Mouse (Mus musculus): ENCODE measurements around the gene Stard13. TPM values are rescaled to one million over a fixed set of nuclear protein-coding genes. Genes with fewer than 3 reads are reported as not detected.

Stard13 gene
- total and polyA plus RNA-seq, 3 experiments = not detected

- Histone ChIP-seq H3K9me3 (replicated peaks; ENCODE audit: insufficient read depth, low read length) (no peaks in the 10 kb centered on the region), H3K36me3 (ENCODE audit: control insufficient read depth in 1 of 2, insufficient read depth in 2 of 2, low read length in 2 of 2) (no peaks in the 10 kb centered on the region), H3K27ac (ENCODE audit: control insufficient read depth, low read depth, low read length) (no peak overlapping the region), H3K4me1 (ENCODE audit: control insufficient read depth in 1 of 2, insufficient read depth in 2 of 2, low read length in 2 of 2) (no peaks in the 10 kb centered on the region), H3K9ac (ENCODE audit: control insufficient read depth, low read depth, low read length, poor library complexity, severe bottlenecking) (no peak overlapping the region), H3K4me3 (ENCODE audit: control insufficient read depth in 1 of 2, insufficient read depth in 1 of 2, low read depth in 2 of 2, low read length in 2 of 2) (no peak overlapping the region), H3K27me3 (ENCODE audit: control insufficient read depth in 1 of 2, insufficient read depth in 2 of 2, low read length in 2 of 2) (no peaks in the 10 kb centered on the region), H3K79me2 (ENCODE audit: control insufficient read depth, insufficient read depth, low read length, poor library complexity) (no peaks in the 10 kb centered on the region)
- DNase-seq (ENCODE audit: low read depth, low spot score) = no peak
- TF ChIP-seq CHD1 (IDR thresholded peaks at IDR 0.05; ENCODE audit: low read depth, low read length) = no peak
- TF ChIP-seq MXI1 (IDR thresholded peaks at IDR 0.05; ENCODE audit: low read depth, low read length) = no peak
- TF ChIP-seq NELFE (IDR thresholded peaks at IDR 0.05; ENCODE audit: low read depth, low read length) = no peak
- no peak for TF ChIP-seq ZC3H11A (IDR thresholded peaks at IDR 0.05; ENCODE audit: low read depth, low read length)
Observed at GRCm38 (mm10) chr5:151096012-151096411, 137.6 kb downstream of the Stard13 start.

DNA sequence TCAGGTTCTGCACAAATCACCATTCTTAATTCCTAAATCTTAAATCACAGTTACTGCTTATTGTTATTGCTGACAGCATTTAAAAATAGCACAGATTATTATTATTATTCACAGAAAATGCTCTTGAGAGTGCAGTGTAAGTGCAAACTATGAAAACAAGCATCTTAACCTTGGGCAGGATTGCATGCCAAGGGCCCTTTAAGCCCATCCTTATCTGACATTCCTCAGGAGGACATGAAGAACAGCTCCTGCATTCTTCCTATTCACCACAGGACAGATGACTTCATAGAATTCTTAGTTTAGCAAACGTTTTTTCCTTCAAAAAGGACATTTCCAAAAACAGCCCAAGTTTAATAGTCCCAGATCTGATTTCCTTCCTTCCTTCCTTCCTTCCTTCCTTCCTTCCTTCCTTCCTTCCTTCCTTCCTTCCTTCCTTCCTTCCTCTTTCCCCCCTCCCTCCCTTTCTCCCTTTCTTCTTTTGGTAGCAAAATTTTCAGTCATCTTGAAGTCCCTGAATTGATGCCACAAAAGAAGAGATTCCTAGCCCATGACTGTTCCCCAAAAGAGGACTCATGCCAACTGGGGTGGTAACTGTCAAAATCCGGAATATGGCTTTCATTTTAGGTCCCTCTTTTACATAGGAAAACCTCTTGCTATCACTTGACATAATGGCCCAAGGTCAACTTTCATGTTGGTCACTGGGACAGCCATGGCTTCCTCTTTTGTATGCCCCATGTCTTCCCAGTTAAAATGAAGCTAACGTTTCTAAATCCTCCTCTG, 140.6 kb downstream of the Stard13 start:
- Histone ChIP-seq H3K27ac (ENCODE audit: control insufficient read depth, low read depth, low read length) (no peak overlapping the region), H3K4me3 (ENCODE audit: control insufficient read depth in 1 of 2, insufficient read depth in 1 of 2, low read depth in 2 of 2, low read length in 2 of 2) (no peak overlapping the region), H3K36me3 (ENCODE audit: control insufficient read depth in 1 of 2, insufficient read depth in 2 of 2, low read length in 2 of 2) (no peaks in the 10 kb centered on the region), H3K27me3 (ENCODE audit: control insufficient read depth in 1 of 2, insufficient read depth in 2 of 2, low read length in 2 of 2) (no peaks in the 10 kb centered on the region), H3K79me2 (ENCODE audit: control insufficient read depth, insufficient read depth, low read length, poor library complexity) (no peaks in the 10 kb centered on the region), H3K9ac (ENCODE audit: control insufficient read depth, low read depth, low read length, poor library complexity, severe bottlenecking) (no peak overlapping the region), H3K4me1 (ENCODE audit: control insufficient read depth in 1 of 2, insufficient read depth in 2 of 2, low read length in 2 of 2) (no peaks in the 10 kb centered on the region), H3K9me3 (replicated peaks; ENCODE audit: insufficient read depth, low read length) (no peaks in the 10 kb centered on the region)
- no peak for DNase-seq (ENCODE audit: low read depth, low spot score)
- TF ChIP-seq ZKSCAN1 (IDR thresholded peaks at IDR 0.05; ENCODE audit: low read depth, low read length) = no peak
- no peak for TF ChIP-seq CHD2 (IDR thresholded peaks at IDR 0.05; ENCODE audit: low read length)
- no peak for TF ChIP-seq ZNF384 (IDR thresholded peaks at IDR 0.05; ENCODE audit: low read depth, low read length)
- no peak for TF ChIP-seq MAZ (IDR thresholded peaks at IDR 0.05; ENCODE audit: low read depth, low read length)
- no peak for TF ChIP-seq UBTF (IDR thresholded peaks at IDR 0.05; ENCODE audit: borderline replicate concordance, insufficient read depth, low read depth, low read length)
- no peak for TF ChIP-seq MEF2A (IDR thresholded peaks at IDR 0.05; ENCODE audit: extremely low read depth, insufficient replicate concordance, low read depth, low read length, poor library complexity, severe bottlenecking)
- no peak for TF ChIP-seq JUND (IDR thresholded peaks at IDR 0.05; ENCODE audit: low read depth, low read length)
- TF ChIP-seq ETS1 (IDR thresholded peaks at IDR 0.05; ENCODE audit: low read depth, low read length) = no peak
- no peak for TF ChIP-seq KAT2A (conservative IDR thresholded peaks at IDR 0.05; ENCODE audit: low read depth, low read length)
- no peak for TF ChIP-seq NRF1 (IDR thresholded peaks at IDR 0.05; ENCODE audit: insufficient read depth, low read depth, low read length, poor library complexity, severe bottlenecking)
- no peak for TF ChIP-seq MYC (IDR thresholded peaks at IDR 0.05; ENCODE audit: low read depth, low read length)
- no peak for TF ChIP-seq ZC3H11A (IDR thresholded peaks at IDR 0.05; ENCODE audit: low read depth, low read length)
- no peak for TF ChIP-seq HCFC1 (IDR thresholded peaks at IDR 0.05; ENCODE audit: low read depth, low read length)

Data from MEL (cell line).